Mouse (Mus musculus): ENCODE data around the gene Rap1gds1. TPM values are rescaled to one million over a fixed set of nuclear protein-coding genes. Genes with fewer than 3 reads are reported as not detected.

Rap1gds1 gene
- polyA plus RNA-seq, 1 experiment, result 20.0 TPM

DNA sequence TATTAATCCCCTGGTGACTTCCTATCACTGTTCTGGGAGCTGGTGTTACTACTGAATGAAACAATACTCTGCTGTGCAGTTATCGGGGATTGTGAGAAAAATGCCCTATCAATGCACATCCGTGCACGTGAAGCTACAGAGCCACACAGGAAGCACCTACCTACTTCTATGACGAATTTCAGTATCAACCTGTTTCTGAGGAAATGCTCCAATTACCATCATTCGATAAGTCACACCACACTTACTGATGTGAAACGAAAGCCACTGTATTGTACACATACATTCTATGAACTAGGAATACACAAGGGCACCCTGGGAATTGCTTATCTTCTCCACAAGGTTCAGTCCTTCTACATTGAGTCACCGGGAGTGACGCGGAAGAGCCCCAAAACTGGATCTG lies 10.9 kb downstream of the Rap1gds1 start:
- WGBS, result 95% methylated on average over 9 of the region's 9 CpGs
- no peak for DNase-seq (ENCODE audit: low read depth, low spot score)

GRCm38 (mm10) chr3:139062088-139062487 lies 12.9 kb downstream of the Rap1gds1 start:
- WGBS, result 87% methylated on average over 3 of the region's 3 CpGs
- DNase-seq (ENCODE audit: low read depth, low spot score), result no peak

GRCm38 (mm10) chr3:139048701-139049622 lies 26.0 kb downstream of the Rap1gds1 start:
- 86% methylated on average over 12 of the region's 12 CpGs for WGBS
- no peak for DNase-seq (ENCODE audit: low read depth, low spot score)

GRCm38 (mm10) chr3:139042433-139042854 lies 32.6 kb downstream of the Rap1gds1 start:
- peak; percentile 29 for DNase-seq (ENCODE audit: low read depth, low spot score)
- WGBS, result 56% methylated on average over 3 of the region's 3 CpGs

GRCm38 (mm10) chr3:139041921-139042320 lies 33.1 kb downstream of the Rap1gds1 start:
- no peak for DNase-seq (ENCODE audit: low read depth, low spot score)
- WGBS, result 91% methylated on average over 4 of the region's 4 CpGs

- DNase-seq (ENCODE audit: low read depth, low spot score), result peak; percentile 84
- WGBS, result 32% methylated on average over 4 of the region's 4 CpGs
Observed at GRCm38 (mm10) chr3:139037030-139037429, 38.0 kb downstream of the Rap1gds1 start.

DNA sequence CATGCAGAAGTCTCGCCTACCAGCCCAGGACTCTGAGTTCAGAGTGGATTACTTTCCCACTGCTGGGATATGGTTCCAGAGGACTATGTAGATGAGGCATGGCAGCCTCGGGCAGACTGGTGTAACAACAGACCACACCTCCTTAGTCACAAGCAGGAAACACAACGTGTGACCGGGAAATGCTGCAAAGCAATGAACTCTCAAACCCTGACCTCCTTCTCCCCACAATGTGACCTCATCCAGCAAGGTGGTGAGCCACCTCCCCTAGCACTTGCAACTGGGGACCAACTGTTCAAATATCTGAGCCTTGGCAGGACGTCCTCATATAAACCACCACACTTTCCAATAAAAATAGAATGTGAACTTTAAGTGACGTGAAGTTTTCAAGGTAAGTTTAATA lies 41.8 kb downstream of the Rap1gds1 start:
- WGBS, result 61% methylated on average over 6 of the region's 6 CpGs
- peak; percentile 16 for DNase-seq (ENCODE audit: low read depth, low spot score)

GRCm38 (mm10) chr3:139030644-139031227 lies 44.3 kb downstream of the Rap1gds1 start:
- no peak for DNase-seq (ENCODE audit: low read depth, low spot score)
- 41% methylated on average over 4 of the region's 4 CpGs for WGBS

DNA sequence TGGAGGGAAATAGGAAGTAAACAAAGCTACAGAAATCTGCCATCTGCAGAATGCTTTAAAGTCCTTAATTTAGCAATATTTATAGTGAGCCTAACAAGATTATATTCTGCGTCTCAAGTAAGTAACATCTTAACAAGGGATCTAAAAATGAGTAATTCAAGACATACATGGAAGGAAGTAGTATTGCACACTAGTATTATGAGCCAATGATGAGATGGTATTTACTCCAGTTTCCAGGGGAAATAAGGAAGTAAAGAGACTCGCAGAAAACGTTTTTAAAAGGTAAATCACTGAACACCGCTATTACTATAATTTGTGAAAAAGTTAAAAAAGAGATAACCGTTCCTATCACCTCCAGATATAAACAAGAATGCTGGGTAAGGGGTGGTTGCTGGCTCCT lies 49.9 kb downstream of the Rap1gds1 start:
- DNase-seq (ENCODE audit: low read depth, low spot score), result no peak
- 69% methylated on average over 5 of the region's 5 CpGs for WGBS

DNA sequence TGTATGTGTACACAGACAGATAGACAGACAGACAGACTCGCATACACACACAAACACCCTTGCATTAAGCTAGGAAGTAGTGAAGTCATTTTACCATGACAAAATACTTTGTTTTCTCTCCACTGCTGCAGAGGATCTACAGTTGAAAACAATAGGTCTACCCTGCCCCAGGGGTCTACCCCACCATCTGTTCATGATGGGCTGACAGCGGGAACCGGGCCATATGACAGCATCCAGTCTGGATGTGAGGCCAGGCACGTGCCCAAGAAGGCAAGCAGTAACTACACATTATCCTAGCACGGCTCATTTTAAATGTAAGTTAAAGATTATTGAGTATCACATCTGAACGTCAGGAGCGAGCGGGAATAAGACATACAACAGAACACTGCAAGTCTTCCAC lies 51.4 kb downstream of the Rap1gds1 start:
- no peak for DNase-seq (ENCODE audit: low read depth, low spot score)
- 88% methylated on average over 8 of the region's 8 CpGs for WGBS

GRCm38 (mm10) chr3:139012352-139012751 lies 62.6 kb downstream of the Rap1gds1 start:
- no peak for DNase-seq (ENCODE audit: low read depth, low spot score)
- 81% methylated on average over 9 of the region's 9 CpGs for WGBS

- DNase-seq (ENCODE audit: low read depth, low spot score), result no peak
Observed at GRCm38 (mm10) chr3:139005669-139006068, 69.3 kb downstream of the Rap1gds1 start.

DNA sequence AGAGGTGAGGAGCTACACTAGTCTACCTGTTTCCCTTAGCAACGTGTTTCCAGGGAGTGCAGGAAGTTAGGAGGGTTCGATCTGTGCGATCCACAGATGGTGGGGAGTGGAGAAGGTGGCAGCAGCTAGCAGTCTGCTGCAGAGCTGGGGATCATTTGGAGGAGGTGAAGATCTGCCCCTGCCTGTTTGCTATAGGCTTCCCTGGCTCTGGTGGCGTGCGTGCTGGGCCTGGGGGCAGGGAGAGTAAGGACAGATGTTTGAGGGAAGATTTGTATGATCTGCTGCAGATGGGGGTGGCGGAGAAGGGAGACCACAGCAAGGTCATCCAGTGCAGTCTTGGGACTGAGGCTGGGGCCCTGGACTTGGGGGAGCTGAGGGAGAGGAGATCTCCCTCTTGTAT lies 72.2 kb downstream of the Rap1gds1 start:
- no peak for DNase-seq (ENCODE audit: low read depth, low spot score)
- 92% methylated on average over 6 of the region's 6 CpGs for WGBS

- no peak for DNase-seq (ENCODE audit: low read depth, low spot score)
- 90% methylated on average over 9 of the region's 9 CpGs for WGBS
Observed at GRCm38 (mm10) chr3:139000071-139000867, 74.7 kb downstream of the Rap1gds1 start.

DNA sequence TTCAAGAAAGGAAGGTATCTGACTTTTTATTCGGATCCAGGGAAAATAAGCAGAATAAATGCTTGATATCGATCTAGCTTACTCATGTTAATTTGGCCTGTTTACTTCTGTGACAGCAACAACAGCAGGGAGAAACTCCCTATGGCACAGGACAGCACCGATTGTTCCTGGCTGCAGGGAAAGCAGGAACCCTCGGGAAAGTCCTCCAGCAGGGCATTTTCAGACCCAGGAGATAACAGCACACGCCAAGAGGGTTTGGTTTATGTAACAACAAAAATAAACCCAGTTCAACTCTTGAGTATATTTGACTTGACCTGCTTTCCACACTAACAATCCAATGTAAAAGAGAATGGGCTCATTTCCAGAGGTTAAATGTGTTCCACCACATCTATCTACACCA lies 81.5 kb downstream of the Rap1gds1 start:
- WGBS, result 67% methylated on average over 5 of the region's 5 CpGs
- no peak for DNase-seq (ENCODE audit: low read depth, low spot score)

GRCm38 (mm10) chr3:138991367-138991766 lies 83.6 kb downstream of the Rap1gds1 start:
- no peak for DNase-seq (ENCODE audit: low read depth, low spot score)
- WGBS, result 74% methylated on average over 1 of the region's 1 CpGs

DNA sequence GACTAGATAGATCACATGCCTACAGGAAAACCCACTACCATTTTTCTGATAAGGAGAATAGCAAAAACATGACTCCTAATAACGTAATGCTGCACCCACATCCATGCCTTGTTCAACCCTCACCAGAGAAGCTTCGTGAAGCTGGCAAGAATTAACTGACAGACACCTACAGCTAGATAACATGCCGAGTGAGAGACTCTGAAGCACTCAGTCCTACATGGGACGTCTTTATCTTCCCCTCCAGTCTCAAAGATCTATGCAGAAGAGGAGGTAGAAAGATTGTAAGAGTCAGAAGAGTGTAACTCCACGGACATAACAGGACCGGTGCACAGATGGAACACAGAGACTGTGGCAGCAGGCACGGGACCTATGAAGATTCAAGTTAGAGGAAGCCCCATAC lies 85.9 kb downstream of the Rap1gds1 start:
- DNase-seq (ENCODE audit: low read depth, low spot score), result no peak
- 96% methylated on average over 7 of the region's 7 CpGs for WGBS

DNA sequence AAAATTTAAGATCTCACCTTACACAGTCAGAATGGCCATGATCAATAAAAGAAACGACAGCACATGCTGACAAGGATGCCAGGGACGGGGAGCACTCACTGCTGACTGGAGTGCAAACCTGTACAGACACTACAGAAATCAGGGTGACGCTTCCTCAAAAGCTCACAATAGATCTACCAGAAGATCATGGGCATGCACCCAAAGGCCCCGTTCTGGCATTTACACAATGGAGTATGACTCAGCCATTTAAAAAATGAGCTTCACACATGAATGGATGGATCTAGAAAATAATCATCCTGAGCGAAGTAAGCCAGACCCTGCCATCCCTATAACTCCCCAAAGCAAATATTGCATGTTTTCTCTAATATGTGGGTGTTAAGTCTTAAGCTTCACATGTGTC lies 87.0 kb downstream of the Rap1gds1 start:
- no peak for DNase-seq (ENCODE audit: low read depth, low spot score)
- 86% methylated on average over 5 of the region's 5 CpGs for WGBS

DNA sequence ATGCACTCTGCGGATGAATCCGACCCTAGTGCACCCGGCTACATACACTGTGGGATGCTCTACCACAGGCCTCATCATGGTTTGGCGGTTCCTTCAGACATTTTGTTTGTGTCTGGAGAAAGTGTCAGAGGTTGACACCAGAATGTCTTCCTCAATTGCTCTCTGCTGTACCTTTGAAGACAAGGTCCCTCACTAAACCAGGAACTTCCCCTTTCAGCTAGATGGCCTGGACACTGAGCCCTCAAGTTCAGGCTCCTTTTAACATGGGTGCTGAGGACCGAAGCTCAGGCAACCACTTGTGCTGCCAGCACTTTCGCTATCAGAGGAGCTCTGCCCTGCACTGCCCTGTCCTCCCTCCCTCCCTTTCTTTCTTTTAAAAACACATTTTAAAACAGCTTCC lies 92.8 kb downstream of the Rap1gds1 start:
- WGBS, result 94% methylated on average over 6 of the region's 6 CpGs
- DNase-seq (ENCODE audit: low read depth, low spot score), result no peak

- WGBS, result 93% methylated on average over 1 of the region's 1 CpGs
- DNase-seq (ENCODE audit: low read depth, low spot score), result no peak
Observed at GRCm38 (mm10) chr3:138977413-138977812, 97.6 kb downstream of the Rap1gds1 start.

All from large intestine, adult 2 months (tissue).